Mouse (Mus musculus): ENCODE results near the gene Dhrs1. TPM values are rescaled to one million over a fixed set of nuclear protein-coding genes. Genes with fewer than 3 reads are reported as not detected.
A peak's percentile ranks its signal among the peaks of the same experiment; 100 is the strongest.

Gene Dhrs1
- 20.4 and 28.0 TPM in 2 replicates for total RNA-seq (2017)

DNA sequence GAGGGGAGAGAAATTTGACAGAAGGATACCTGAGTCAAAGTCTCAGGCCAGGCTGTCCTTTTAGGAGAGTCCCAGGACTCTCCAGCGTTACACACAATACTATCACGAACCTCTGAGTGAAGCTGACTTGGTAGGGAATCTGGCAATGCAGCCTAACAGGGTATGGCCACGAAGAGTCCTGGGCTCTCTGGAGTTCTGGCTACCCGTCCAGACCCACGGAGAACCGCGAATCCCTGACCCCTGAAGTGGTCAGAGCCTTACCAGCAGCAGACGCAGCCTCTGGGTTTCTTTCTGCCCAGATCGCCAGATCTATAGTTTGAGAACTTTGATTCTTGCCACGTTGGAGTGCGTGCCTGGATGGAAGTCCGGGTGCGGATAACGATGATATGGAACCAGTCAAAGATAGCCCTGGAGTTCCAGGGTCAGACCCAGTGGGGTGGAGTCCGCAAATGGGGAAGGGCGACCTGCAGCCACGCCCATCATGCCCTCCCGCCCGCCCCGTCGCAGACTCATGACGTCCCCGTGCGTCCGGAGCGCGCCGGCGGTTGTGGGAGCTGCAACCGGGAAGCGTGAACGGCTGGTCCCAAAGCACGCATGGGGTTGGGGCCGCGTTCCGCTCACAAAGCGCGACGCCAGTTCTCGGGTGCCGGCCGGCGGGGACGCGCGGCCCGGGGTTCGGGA, at the start of gene Dhrs1, which contains the start of gene Nop9:
Gene Dhrs1, minus strand, starts transcription at position 511 of the 681 bp plus-strand sequence.
Gene Nop9, plus strand, starts transcription at position 514 of the 681 bp plus-strand sequence.
- ATAC-seq (ENCODE audit: extremely low read depth, insufficient number of reproducible peaks, low FRiP score, poor library complexity, severe bottlenecking), result peak; percentile 78

- no peak for ATAC-seq (ENCODE audit: extremely low read depth, insufficient number of reproducible peaks, low FRiP score, poor library complexity, severe bottlenecking)
These were observed 48.5 kb upstream of the Dhrs1 start for GRCm38 (mm10) chr14:55793946-55794345.

GRCm38 (mm10) chr14:55793461-55793860, 48.0 kb upstream of the Dhrs1 start:
- ATAC-seq (ENCODE audit: extremely low read depth, insufficient number of reproducible peaks, low FRiP score, poor library complexity, severe bottlenecking), result no peak

- ATAC-seq (ENCODE audit: extremely low read depth, insufficient number of reproducible peaks, low FRiP score, poor library complexity, severe bottlenecking), result peak; percentile 56
These were observed 43.0 kb upstream of the Dhrs1 start, which contains the start of gene Ripk3 for GRCm38 (mm10) chr14:55788256-55789050. Gene Ripk3 (minus strand): TSS chr14:55788865.

GRCm38 (mm10) chr14:55787731-55788130, 42.2 kb upstream of the Dhrs1 start:
- ATAC-seq (ENCODE audit: extremely low read depth, insufficient number of reproducible peaks, low FRiP score, poor library complexity, severe bottlenecking), result no peak

GRCm38 (mm10) chr14:55785195-55785594, 39.7 kb upstream of the Dhrs1 start:
- ATAC-seq (ENCODE audit: extremely low read depth, insufficient number of reproducible peaks, low FRiP score, poor library complexity, severe bottlenecking), result no peak

GRCm38 (mm10) chr14:55783958-55784235, 38.4 kb upstream of the Dhrs1 start, which contains the start of gene Adcy4:
Gene Adcy4 (minus strand): TSS chr14:55784095.
- no peak for ATAC-seq (ENCODE audit: extremely low read depth, insufficient number of reproducible peaks, low FRiP score, poor library complexity, severe bottlenecking)

DNA sequence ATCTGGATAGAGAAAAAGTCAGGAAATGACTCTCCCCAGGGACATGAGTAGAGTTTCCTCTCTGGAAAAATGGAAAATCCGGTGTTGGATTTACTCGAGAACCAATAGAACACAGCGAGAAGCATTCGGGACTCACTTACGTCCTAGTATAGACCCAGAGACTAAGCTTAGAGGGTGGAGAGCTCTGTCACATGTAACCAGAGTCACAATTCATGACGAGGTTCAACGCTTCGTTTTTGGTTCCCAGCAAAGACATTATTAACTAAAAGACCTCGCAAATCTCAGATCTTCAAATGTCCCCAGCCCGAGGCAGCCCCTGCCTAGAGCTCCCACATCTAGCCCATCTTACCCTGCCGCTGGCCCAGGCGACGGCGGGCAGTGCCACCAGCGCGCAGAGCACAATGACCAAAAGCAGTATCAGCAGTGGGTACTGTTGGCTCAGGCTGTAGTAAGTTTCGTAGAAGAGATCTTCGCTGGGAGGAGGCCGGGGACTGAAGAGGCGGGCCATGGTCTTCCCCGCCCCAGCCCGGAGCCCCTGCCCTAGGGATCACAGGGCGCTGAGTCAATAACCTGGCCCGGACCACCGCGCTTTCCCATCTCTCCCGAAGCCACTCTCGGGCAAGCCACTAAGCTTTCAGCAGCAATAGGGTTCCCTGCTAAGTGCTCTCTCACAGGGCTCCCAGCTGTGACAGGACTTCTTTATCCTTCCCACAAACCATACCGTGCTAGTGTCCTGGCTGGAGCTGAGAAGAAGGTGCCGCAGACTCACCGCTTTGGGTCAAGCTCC, 37.9 kb upstream of the Dhrs1 start:
- ATAC-seq (ENCODE audit: extremely low read depth, insufficient number of reproducible peaks, low FRiP score, poor library complexity, severe bottlenecking), result no peak

DNA sequence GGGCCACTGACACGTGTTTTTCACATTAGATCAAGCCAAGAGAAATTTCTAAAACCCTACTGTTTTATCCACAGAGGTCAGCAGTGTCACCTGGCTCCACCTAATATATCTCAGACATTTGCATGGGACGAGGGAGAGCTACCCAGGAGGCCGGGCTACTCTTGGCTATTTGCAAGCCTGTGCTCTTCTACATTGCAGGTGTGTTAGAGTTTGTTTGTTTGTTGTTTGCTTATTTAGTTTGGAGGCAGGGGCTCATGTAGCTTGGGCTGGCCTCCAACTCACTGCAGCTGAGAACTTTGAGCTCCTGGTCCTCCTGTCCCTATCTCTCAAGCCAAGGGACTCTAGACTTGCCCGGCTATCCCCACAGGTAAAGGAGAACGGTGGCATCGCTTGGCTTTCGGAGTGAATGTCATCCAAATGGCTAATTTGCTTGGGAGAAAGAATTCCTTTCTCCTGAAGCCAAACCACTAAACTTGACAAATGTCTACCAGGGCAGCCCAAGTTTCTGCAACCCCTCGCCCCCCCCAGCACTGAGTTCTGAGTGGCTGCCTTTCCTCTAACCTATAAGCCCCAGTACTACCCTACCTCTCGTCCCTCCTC, 37.0 kb upstream of the Dhrs1 start:
- ATAC-seq (ENCODE audit: extremely low read depth, insufficient number of reproducible peaks, low FRiP score, poor library complexity, severe bottlenecking), result no peak

GRCm38 (mm10) chr14:55781310-55781709, 35.8 kb upstream of the Dhrs1 start:
- peak; percentile 82 for ATAC-seq (ENCODE audit: extremely low read depth, insufficient number of reproducible peaks, low FRiP score, poor library complexity, severe bottlenecking)

DNA sequence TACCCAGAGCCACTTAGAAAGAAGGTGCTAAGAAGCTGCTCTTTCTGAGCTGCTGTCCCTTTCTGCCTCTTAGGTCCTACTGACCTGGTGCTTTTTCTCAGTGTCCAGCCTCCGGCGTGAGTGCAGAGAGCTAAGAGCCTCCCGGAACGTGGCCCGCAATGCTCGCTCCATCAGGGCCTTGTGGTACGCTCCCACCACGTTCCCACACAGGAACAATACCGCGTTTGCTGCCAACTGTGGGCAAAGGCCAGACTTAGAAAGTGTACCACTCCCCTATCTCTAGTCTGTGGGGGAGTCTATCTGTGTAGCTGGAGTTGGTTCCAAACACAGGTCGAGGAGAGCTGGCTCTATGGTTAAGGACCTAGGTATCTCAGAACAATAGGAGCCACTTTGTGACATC, 35.2 kb upstream of the Dhrs1 start:
- ATAC-seq (ENCODE audit: extremely low read depth, insufficient number of reproducible peaks, low FRiP score, poor library complexity, severe bottlenecking), result no peak

- no peak for ATAC-seq (ENCODE audit: extremely low read depth, insufficient number of reproducible peaks, low FRiP score, poor library complexity, severe bottlenecking)
These were observed 34.2 kb upstream of the Dhrs1 start for GRCm38 (mm10) chr14:55779656-55780055.

- ATAC-seq (ENCODE audit: extremely low read depth, insufficient number of reproducible peaks, low FRiP score, poor library complexity, severe bottlenecking), result no peak
These were observed 33.2 kb upstream of the Dhrs1 start for GRCm38 (mm10) chr14:55778686-55779085.

DNA sequence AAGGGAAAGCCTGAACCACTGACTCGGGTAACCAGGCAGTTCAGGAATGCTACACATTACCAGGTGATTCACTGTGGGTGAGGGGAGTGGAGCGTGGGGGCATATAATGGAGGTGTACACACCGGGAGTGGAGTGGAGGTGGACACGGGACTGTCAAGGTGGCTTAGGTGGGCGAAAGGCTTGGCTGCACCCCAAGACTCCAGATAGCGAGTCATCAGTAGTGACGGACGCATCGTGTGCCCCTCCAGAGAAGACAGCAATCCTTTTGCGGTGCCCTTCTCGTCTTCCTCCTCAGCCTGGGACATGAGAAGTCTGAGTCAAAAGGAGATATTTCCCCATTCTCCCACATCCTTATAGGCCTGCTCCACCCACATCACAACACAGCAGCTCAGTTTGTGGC, 32.3 kb upstream of the Dhrs1 start:
- ATAC-seq (ENCODE audit: extremely low read depth, insufficient number of reproducible peaks, low FRiP score, poor library complexity, severe bottlenecking), result no peak

DNA sequence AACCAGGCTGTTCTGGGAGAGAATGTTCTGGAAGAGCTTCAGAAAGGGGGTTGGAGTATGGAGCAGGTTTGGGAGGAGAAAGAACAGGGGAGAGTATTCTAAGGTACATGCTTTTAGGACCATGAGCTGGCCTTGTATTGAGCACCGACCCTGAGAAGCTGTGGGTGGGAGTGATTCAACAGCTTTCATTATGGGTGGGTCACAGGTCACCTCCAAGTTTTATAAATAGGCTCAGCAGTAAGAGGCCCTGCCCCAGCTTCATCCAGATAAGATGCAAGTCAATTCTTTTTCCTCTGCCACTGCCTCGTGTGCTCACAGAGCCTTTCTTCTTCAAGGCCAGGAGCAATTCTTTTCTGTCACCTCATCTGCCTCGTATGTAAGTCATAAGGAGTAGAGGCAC, 31.7 kb upstream of the Dhrs1 start:
- no peak for ATAC-seq (ENCODE audit: extremely low read depth, insufficient number of reproducible peaks, low FRiP score, poor library complexity, severe bottlenecking)

DNA sequence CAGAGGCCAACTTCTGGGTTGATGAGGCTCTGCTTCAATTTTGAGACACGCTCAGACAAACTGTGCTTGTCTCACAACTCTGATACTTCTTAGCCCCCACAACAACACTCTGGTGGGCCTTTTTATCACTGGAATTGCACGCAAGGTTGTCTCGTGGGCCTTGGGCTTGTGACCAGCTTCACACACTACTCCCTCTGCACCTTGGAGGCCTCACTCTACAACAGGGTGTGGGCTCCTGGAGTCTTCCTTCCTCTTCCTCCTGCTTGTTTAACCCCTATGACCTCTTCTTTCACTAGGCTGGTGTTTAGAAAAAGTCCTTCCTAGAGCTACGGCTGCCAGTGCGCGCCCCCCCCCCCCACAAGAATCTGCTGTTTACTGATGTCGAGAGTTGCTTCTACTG, 31.2 kb upstream of the Dhrs1 start:
- no peak for ATAC-seq (ENCODE audit: extremely low read depth, insufficient number of reproducible peaks, low FRiP score, poor library complexity, severe bottlenecking)

- ATAC-seq (ENCODE audit: extremely low read depth, insufficient number of reproducible peaks, low FRiP score, poor library complexity, severe bottlenecking), result no peak
These were observed 23.7 kb upstream of the Dhrs1 start for GRCm38 (mm10) chr14:55769087-55769703.

- no peak for ATAC-seq (ENCODE audit: extremely low read depth, insufficient number of reproducible peaks, low FRiP score, poor library complexity, severe bottlenecking)
These were observed 23.1 kb upstream of the Dhrs1 start for GRCm38 (mm10) chr14:55768555-55768954.

Measured in neutrophil, adult 5-6 weeks (primary cell).